Mouse (Mus musculus) hindbrain, embryonic 11.5 days (tissue): ENCODE results near the gene Pik3r2. TPM values are rescaled to one million over a fixed set of nuclear protein-coding genes. Genes with fewer than 3 reads are reported as not detected.
A peak's percentile ranks its signal among the peaks of the same experiment; 100 is the strongest.

Experiments
- ATAC-seq: fragments of 200-750 bp; cut with Nextera tagmentation; 2 replicates; pipeline ENCODE4 v1.8.0; 2017; ENCODE audit warnings: mild to moderate bottlenecking, moderate TSS enrichment, moderate library complexity; ENCODE audit not compliant: low FRiP score
- DNase-seq: peaks from one replicate; pipeline ENCODE4 v3.0.0-alpha.2; 2015; ENCODE audit warnings: low spot score
- H3K27ac ChIP-seq: fragments of 300-500 bp; sonication (generic); 2 replicates; pipeline ENCODE4 v1.5.1; 2014; ENCODE audit warnings: mild to moderate bottlenecking, low read depth, low read length
- H3K27me3 ChIP-seq: fragments of 300-500 bp; sonication (generic); 2 replicates; pipeline ENCODE4 v1.6.1; 2014; ENCODE audit warnings: mild to moderate bottlenecking, low read length, moderate library complexity, mixed read lengths; ENCODE audit not compliant: control insufficient read depth, insufficient read depth
- H3K36me3 ChIP-seq: fragments of 300-500 bp; sonication (generic); 2 replicates; pipeline ENCODE4 v1.6.1; 2014; ENCODE audit warnings: mild to moderate bottlenecking, low read length, moderate library complexity, mixed read lengths; ENCODE audit not compliant: control insufficient read depth, insufficient read depth
- H3K4me1 ChIP-seq: fragments of 300-500 bp; sonication (generic); replicated peaks from 2 replicates; pipeline ENCODE4 v1.6.1; 2014; ENCODE audit warnings: low read length, mixed read lengths; ENCODE audit not compliant: control insufficient read depth, insufficient read depth
- H3K4me2 ChIP-seq: fragments of 300-500 bp; sonication (generic); replicated peaks from 2 replicates; pipeline ENCODE4 v1.6.1; 2014; ENCODE audit warnings: mild to moderate bottlenecking, low read depth, low read length
- H3K4me3 ChIP-seq: fragments of 300-500 bp; sonication (generic); 2 replicates; pipeline ENCODE4 v1.5.1; 2014; ENCODE audit warnings: low read depth, low read length
- H3K9ac ChIP-seq: fragments of 300-500 bp; sonication (generic); 2 replicates; pipeline ENCODE4 v1.6.1; 2014; ENCODE audit warnings: low read depth, low read length
- H3K9me3 ChIP-seq: fragments of 300-500 bp; sonication (generic); 2 replicates; pipeline ENCODE4 v1.6.1; 2016; ENCODE audit warnings: low read length; ENCODE audit not compliant: control insufficient read depth
- WGBS: fragments of 180-500 bp; shearing (Covaris S2); extraction: QIAGEN DNeasy Blood & Tissue Kit; methylation state at CpG from one replicate; pipeline ENCODE4 v1.1.7; 2014; 5-methylcytosine and 5-hydroxymethylcytosine counted together
- polyA plus RNA-seq: library from polyadenylated mRNA; unstranded; fragments of >200 nt; fragmentation: Nextera tagmentation; extraction: Ambion mirVana; gene quantifications from 2 replicates; pipeline ENCODE4 v1.2.1, GENCODE M21; 2014

Gene Pik3r2
- polyA plus RNA-seq, 1 experiment from 2014 or later, result 31.5 TPM

GRCm38 (mm10) chr8:70760350-70760749 is 16.2 kb downstream of the Pik3r2 start:
- ATAC-seq (peak; percentile 46; the same call in 1 of the 2 replicates), DNase-seq (peak; percentile 34)
- H3K36me3 ChIP-seq, result no peaks in the 10 kb centered on the region
- peak overlapping the region; percentile 75 for H3K4me3 ChIP-seq
- peak overlapping the region; percentile 79 for H3K9ac ChIP-seq
- 2% methylated on average over 19 of the region's 22 CpGs for WGBS
- peaks cover 2% of the 10 kb centered on the region for H3K4me1 ChIP-seq
- H3K27me3 ChIP-seq, result no peaks in the 10 kb centered on the region
- peak overlapping the region; percentile 97 for H3K4me2 ChIP-seq
- no peaks in the 10 kb centered on the region for H3K9me3 ChIP-seq
- peak overlapping the region; percentile 74 for H3K27ac ChIP-seq

GRCm38 (mm10) chr8:70758616-70759561 is 17.6 kb downstream of the Pik3r2 start:
- Histone ChIP-seq H3K4me3 (no peak overlapping the region), H3K9ac (no peak overlapping the region), H3K4me1 (peaks cover 2% of the 10 kb centered on the region), H3K9me3 (no peaks in the 10 kb centered on the region), H3K27me3 (no peaks in the 10 kb centered on the region), H3K36me3 (no peaks in the 10 kb centered on the region), H3K4me2 (no peak overlapping the region), H3K27ac (no peak overlapping the region)
- ATAC-seq (no peak), DNase-seq (no peak)
- WGBS, result 68% methylated on average over 19 of the region's 19 CpGs

GRCm38 (mm10) chr8:70758308-70758615 is 18.3 kb downstream of the Pik3r2 start:
- DNase-seq, result no peak
- Histone ChIP-seq H3K27ac (no peak overlapping the region), H3K9me3 (no peaks in the 10 kb centered on the region), H3K4me3 (no peak overlapping the region), H3K27me3 (no peaks in the 10 kb centered on the region), H3K4me1 (peaks cover 2% of the 10 kb centered on the region), H3K4me2 (no peak overlapping the region), H3K36me3 (no peaks in the 10 kb centered on the region), H3K9ac (no peak overlapping the region)
- WGBS, result 74% methylated on average over 7 of the region's 7 CpGs
- ATAC-seq, result no peak

- H3K9ac ChIP-seq, result no peak overlapping the region
- H3K4me1 ChIP-seq, result peaks cover 2% of the 10 kb centered on the region
- H3K9me3 ChIP-seq, result no peaks in the 10 kb centered on the region
- H3K36me3 ChIP-seq, result no peaks in the 10 kb centered on the region
- ATAC-seq (no peak), DNase-seq (no peak)
- H3K27me3 ChIP-seq, result no peaks in the 10 kb centered on the region
- WGBS, result 69% methylated on average over 22 of the region's 22 CpGs
- no peak overlapping the region for H3K4me3 ChIP-seq
- H3K4me2 ChIP-seq, result no peak overlapping the region
- H3K27ac ChIP-seq, result no peak overlapping the region
Observed at GRCm38 (mm10) chr8:70757523-70758307, 18.8 kb downstream of the Pik3r2 start.

- no peak for ATAC-seq
- WGBS, result 90% methylated on average over 6 of the region's 6 CpGs
Observed at GRCm38 (mm10) chr8:70756476-70757040, 20.0 kb downstream of the Pik3r2 start.

GRCm38 (mm10) chr8:70755661-70756475 is 20.6 kb downstream of the Pik3r2 start:
- no peak for ATAC-seq
- Histone ChIP-seq H3K9me3 (no peaks in the 10 kb centered on the region), H3K36me3 (no peaks in the 10 kb centered on the region), H3K27me3 (no peaks in the 10 kb centered on the region), H3K4me2 (peak overlapping the region; percentile 62), H3K9ac (0 out of 2 replicates have a peak overlapping the region, but pooled peaks have one; percentile 66), H3K4me1 (peaks cover 2% of the 10 kb centered on the region), H3K4me3 (peak overlapping the region; percentile 60), H3K27ac (no peak overlapping the region)
- 89% methylated on average over 24 of the region's 24 CpGs for WGBS
- no peak for DNase-seq

More at GRCm38 (mm10) chr8:70756476-70757040, 20.0 kb downstream of the Pik3r2 start:
- H3K27ac ChIP-seq, result no peak overlapping the region
- H3K27me3 ChIP-seq, result no peaks in the 10 kb centered on the region
- H3K4me2 ChIP-seq, result no peak overlapping the region
- H3K4me1 ChIP-seq, result peaks cover 2% of the 10 kb centered on the region
- H3K36me3 ChIP-seq, result no peaks in the 10 kb centered on the region
- H3K9me3 ChIP-seq, result no peaks in the 10 kb centered on the region
- no peak overlapping the region for H3K4me3 ChIP-seq
- DNase-seq, result no peak
- no peak overlapping the region for H3K9ac ChIP-seq

GRCm38 (mm10) chr8:70754871-70755660 is 21.4 kb downstream of the Pik3r2 start:
- 18% methylated on average over 49 of the region's 50 CpGs for whole genome bisulfite sequencing
- Histone ChIP-seq H3K4me1 (no peaks in the 10 kb centered on the region; the same call in none of the 2 replicates), H3K36me3 (no peaks in the 10 kb centered on the region), H3K27me3 (no peaks in the 10 kb centered on the region), H3K9me3 (no peaks in the 10 kb centered on the region), H3K4me3 (peak overlapping the region; percentile 60), H3K4me2 (peak overlapping the region; percentile 62), H3K27ac (peak overlapping the region; percentile 65; the same call in 1 of the 2 replicates), H3K9ac (peak overlapping the region; percentile 66)
- DNase-seq (peak; percentile 64), ATAC-seq (peak; percentile 25)
